11 mouse cellular contexts compared by ENCODE assay signal in genomic region chr19:24213299-24213698, GRCm38 (mm10). TPM values are rescaled to one million over a fixed set of nuclear protein-coding genes. Genes with fewer than 3 reads are reported as not detected.
DNase-seq lines count a peak whose midpoint lies in the region; ATAC-seq and TF ChIP-seq lines count a peak whose summit lies in the region.
"Had no signal": no experiment of that assay in that cellular context is flagged by ENCODE, and none has a peak within 500 bp of the region (broad histone marks: within the 10 kb centered on the region; RNA-seq: fewer than 3 reads in every experiment).

No protein-coding gene starts in this region.

- no peaks in the 10 kb centered on the region for H3K9me3 ChIP-seq in heart, embryonic 15.5 days (replicated peaks)
- H3K9me3 ChIP-seq in lung, postnatal 0 days (ENCODE audit: low read length): no peaks in the 10 kb centered on the region
- no peaks in the 10 kb centered on the region for H3K9me3 ChIP-seq in embryonic facial prominence, embryonic 14.5 days (ENCODE audit: control insufficient read depth, low read length)
- H3K9me3 ChIP-seq in neural tube, embryonic 11.5 days (ENCODE audit: control insufficient read depth, low read length): no peaks in the 10 kb centered on the region

- no peaks in the 10 kb centered on the region for H3K27me3 ChIP-seq in heart, embryonic 15.5 days
- H3K27me3 ChIP-seq in lung, postnatal 0 days (replicated peaks; ENCODE audit: insufficient read depth, low read length): no peaks in the 10 kb centered on the region
- no peaks in the 10 kb centered on the region for H3K27me3 ChIP-seq in embryonic facial prominence, embryonic 14.5 days (replicated peaks; ENCODE audit: control insufficient read depth, insufficient read depth, low read length)
- no peaks in the 10 kb centered on the region for H3K27me3 ChIP-seq in neural tube, embryonic 11.5 days (ENCODE audit: control insufficient read depth, insufficient read depth, low read length)
- H3K27me3 ChIP-seq: CH12.LX had no signal

- WGBS in heart, embryonic 15.5 days: 29% methylated on average over 7 of the region's 7 CpGs
- 39% methylated on average over 7 of the region's 7 CpGs for WGBS in lung, postnatal 0 days
- 45% methylated on average over 7 of the region's 7 CpGs for WGBS in embryonic facial prominence, embryonic 14.5 days
- WGBS in neural tube, embryonic 11.5 days: 28% methylated on average over 7 of the region's 7 CpGs

- no peak for DNase-seq in heart, adult 9 months (ENCODE audit: low spot score in 2 of 2)
- no peak for DNase-seq in lung, postnatal 0 days (ENCODE audit: low spot score)
- DNase-seq in lung, postnatal 36 days: no peak
- DNase-seq in embryonic facial prominence, embryonic 14.5 days (ENCODE audit: low spot score): peak; percentile 41
- DNase-seq in neural tube, embryonic 11.5 days (ENCODE audit: low spot score): peak; percentile 49
- DNase-seq in layer of hippocampus, postnatal 36 days: no peak
- DNase-seq in spleen, adult 12 weeks (ENCODE audit: low spot score): no peak
- DNase-seq: cerebellum, adult 9-10 months had no signal

- 0 out of 2 replicates have a peak overlapping the region, but pooled peaks have one; percentile 16 for H3K4me2 ChIP-seq in heart, embryonic 15.5 days
- H3K4me2 ChIP-seq in lung, postnatal 0 days (replicated peaks; ENCODE audit: low read depth, low read length): no peak overlapping the region
- H3K4me2 ChIP-seq in embryonic facial prominence, embryonic 14.5 days (ENCODE audit: low read depth, low read length): no peak overlapping the region
- no peak overlapping the region for H3K4me2 ChIP-seq in neural tube, embryonic 11.5 days (ENCODE audit: low read depth)

- no peaks in the 10 kb centered on the region for H3K36me3 ChIP-seq in heart, embryonic 15.5 days
- no peaks in the 10 kb centered on the region for H3K36me3 ChIP-seq in lung, postnatal 0 days (ENCODE audit: insufficient read depth, low read length)
- H3K36me3 ChIP-seq in embryonic facial prominence, embryonic 14.5 days (ENCODE audit: control insufficient read depth, insufficient read depth, low read length): no peaks in the 10 kb centered on the region
- no peaks in the 10 kb centered on the region for H3K36me3 ChIP-seq in neural tube, embryonic 11.5 days (ENCODE audit: control insufficient read depth, insufficient read depth, low read length)

- peak overlapping the region; percentile 77 for H3K27ac ChIP-seq in heart, embryonic 15.5 days
- 0 out of 2 replicates have a peak overlapping the region, but pooled peaks have one; percentile 14 for H3K27ac ChIP-seq in lung, postnatal 0 days (ENCODE audit: low read length)
- H3K27ac ChIP-seq in embryonic facial prominence, embryonic 14.5 days (replicated peaks; ENCODE audit: low read depth, low read length): no peak overlapping the region
- H3K27ac ChIP-seq in neural tube, embryonic 11.5 days (ENCODE audit: low read depth, low read length): no peak overlapping the region

- no peak for TF ChIP-seq EP300 in lung, postnatal 0 days (IDR thresholded peaks at IDR 0.05)

- H3K4me1 ChIP-seq in heart, embryonic 15.5 days (replicated peaks): peaks cover 40% of the 10 kb centered on the region
- no peaks in the 10 kb centered on the region for H3K4me1 ChIP-seq in lung, postnatal 0 days (ENCODE audit: insufficient read depth, low read depth, low read length)
- H3K4me1 ChIP-seq in embryonic facial prominence, embryonic 14.5 days (ENCODE audit: control insufficient read depth, insufficient read depth, low read length): no peaks in the 10 kb centered on the region
- no peaks in the 10 kb centered on the region for H3K4me1 ChIP-seq in neural tube, embryonic 11.5 days (ENCODE audit: control insufficient read depth, insufficient read depth, low read length)

- no peak overlapping the region for H3K4me3 ChIP-seq in heart, embryonic 15.5 days
- H3K4me3 ChIP-seq in lung, postnatal 0 days (ENCODE audit: low read depth, low read length): no peak overlapping the region
- H3K4me3 ChIP-seq in embryonic facial prominence, embryonic 14.5 days (ENCODE audit: low read depth, low read length): no peak overlapping the region
- no peak overlapping the region for H3K4me3 ChIP-seq in neural tube, embryonic 11.5 days (ENCODE audit: low read depth, low read length)
- H3K4me3 ChIP-seq: erythroblast, embryonic 14.5 days had no signal

- no peak for TF ChIP-seq CTCF in lung, postnatal 0 days (IDR thresholded peaks at IDR 0.05)

- no peak overlapping the region for H3K9ac ChIP-seq in heart, embryonic 15.5 days
- no peak overlapping the region for H3K9ac ChIP-seq in lung, postnatal 0 days (replicated peaks; ENCODE audit: low read depth)
- no peak overlapping the region for H3K9ac ChIP-seq in embryonic facial prominence, embryonic 14.5 days (ENCODE audit: low read depth, low read length)
- no peak overlapping the region; the same call in 1 of the 2 replicates for H3K9ac ChIP-seq in neural tube, embryonic 11.5 days (ENCODE audit: low read length)

- 0 out of 2 replicates have a peak, but pooled peaks have one; percentile 18 for ATAC-seq in heart, embryonic 15.5 days (replicated peaks; ENCODE audit: insufficient number of reproducible peaks, insufficient read depth, low FRiP score, low read depth)
- ATAC-seq in lung, postnatal 0 days: peak; percentile 10; the same call in 1 of the 2 replicates
- peak; percentile 17; the same call in 1 of the 2 replicates for ATAC-seq in embryonic facial prominence, embryonic 14.5 days (ENCODE audit: low read depth)
- no peak for ATAC-seq in neural tube, embryonic 11.5 days (ENCODE audit: insufficient read depth, low FRiP score, low TSS enrichment)

RNA-seq across cellular contexts. Expression of gene Tjp2, which starts 11.5 kb away (rescaled TPM):
- 21.9 and 24.4 TPM in 2 replicates for polyA plus RNA-seq in heart, embryonic 15.5 days (2015; fragmentation: Nextera tagmentation; extraction: Ambion mirVana)
- 37.8 and 48.3 TPM in 2 replicates for polyA plus RNA-seq in lung, postnatal 0 days (2015; fragmentation: Nextera tagmentation; extraction: Ambion mirVana)
- 14.7 and 16.1 TPM in 2 replicates for polyA plus RNA-seq in embryonic facial prominence, embryonic 14.5 days (2014; fragmentation: Nextera tagmentation; extraction: Ambion mirVana)
- 31.9 and 32.5 TPM in 2 replicates for polyA plus RNA-seq in neural tube, embryonic 11.5 days (2014; fragmentation: Nextera tagmentation; extraction: Ambion mirVana)
- total RNA-seq in layer of hippocampus, postnatal 36 days (2021): 10 to 100 TPM; 18.7 to 19.6 TPM

Comparison
In these comparisons a context has a peak if more than half of its experiments do, and no peak if none do; other contexts are left out.
1. H3K27ac ChIP-seq: peak in heart, embryonic 15.5 days (single experiment) and lung, postnatal 0 days (single experiment); none in embryonic facial prominence, embryonic 14.5 days (single experiment) and neural tube, embryonic 11.5 days (single experiment).
2. DNase-seq: peak in embryonic facial prominence, embryonic 14.5 days (single experiment) and neural tube, embryonic 11.5 days (single experiment); none in heart, adult 9 months (0 of 2), lung, postnatal 0 days (single experiment), lung, postnatal 36 days (single experiment), layer of hippocampus, postnatal 36 days (0 of 2) and spleen, adult 12 weeks (single experiment).